Mouse (Mus musculus): ENCODE measurements at regions not wholly inside any gene's neighbourhood (a gene's known extent, or its start where the extent isn't known, plus 50 kb on each side); places are given as distances from the start of the nearest gene placed in this dataset.

GRCm38 (mm10) chr10:37349261-37349660, 210.5 kb upstream of the Marcks start:
- TF ChIP-seq GABPA (IDR thresholded peaks at IDR 0.05; ENCODE audit: insufficient replicate concordance, low read depth, low read length) (no peak), ZKSCAN1 (IDR thresholded peaks at IDR 0.05; ENCODE audit: borderline replicate concordance, low read depth, low read length) (no peak), ELF1 (IDR thresholded peaks at IDR 0.05; ENCODE audit: low read depth, low read length) (no peak), RAD21 (IDR thresholded peaks at IDR 0.05; ENCODE audit: low read depth, low read length) (no peak), NRF1 (IDR thresholded peaks at IDR 0.05; ENCODE audit: low read depth, low read length) (no peak), CTCF (conservative IDR thresholded peaks at IDR 0.05 in 1 of 2, IDR thresholded peaks at IDR 0.05 in 1 of 2; ENCODE audit: low read depth in 2 of 2, low read length in 2 of 2) (no peak)
- no peak overlapping the region for H3K27ac ChIP-seq (ENCODE audit: insufficient read depth, low read depth)
- no peak overlapping the region for H3K9ac ChIP-seq (ENCODE audit: insufficient read depth, low read depth)
- no peak overlapping the region for H3K4me3 ChIP-seq (replicated peaks in 1 of 3; ENCODE audit: low read depth in 2 of 3, low read length in 2 of 3, poor library complexity in 1 of 3)
- H3K9me3 ChIP-seq (replicated peaks; ENCODE audit: low read length), result no peaks in the 10 kb centered on the region
- in situ Hi-C loops (cut with MboI; ENCODE audit: low pct_ligation_motif_present, low pct_unique_long_range_greater_than_20kb, low sequenced_read_pairs), result no loop called here
- H3K4me1 ChIP-seq (ENCODE audit: control insufficient read depth in 1 of 2, insufficient read depth in 2 of 2), result peaks cover 0 to 8% of the 10 kb centered on the region in 2 experiments; a peak in 2 of 4 replicates
- DNase-seq (ENCODE audit: extremely low read depth), result no peak
- H3K36me3 ChIP-seq (replicated peaks in 1 of 2; ENCODE audit: control insufficient read depth in 1 of 2, insufficient read depth in 1 of 2, low read length in 1 of 2), result no peaks in the 10 kb centered on the region
- no peaks in the 10 kb centered on the region for H3K27me3 ChIP-seq (replicated peaks)
- H3K4me2 ChIP-seq (ENCODE audit: insufficient read depth, low read depth, poor library complexity, severe bottlenecking), result no peak overlapping the region
- dilution Hi-C loops (cut with MboI; ENCODE audit: extremely low pct_ligation_motif_present, extremely low pct_unique_long_range_greater_than_20kb, low sequenced_read_pairs), result no loop called here
- H3K79me2 ChIP-seq (replicated peaks; ENCODE audit: control insufficient read depth, extremely low read depth, insufficient read depth, poor library complexity, severe bottlenecking), result no peaks in the 10 kb centered on the region

- no peak for TF ChIP-seq CHD1 (IDR thresholded peaks at IDR 0.05; ENCODE audit: low read depth, low read length)
- no peak for TF ChIP-seq ELF1 (IDR thresholded peaks at IDR 0.05; ENCODE audit: low read depth, low read length)
- TF ChIP-seq CTCF (conservative IDR thresholded peaks at IDR 0.05 in 1 of 2, IDR thresholded peaks at IDR 0.05 in 1 of 2; ENCODE audit: low read depth in 2 of 2, low read length in 2 of 2), result no peak
- no peak for TF ChIP-seq ZC3H11A (IDR thresholded peaks at IDR 0.05; ENCODE audit: low read depth, low read length)
- no peak for TF ChIP-seq JUND (conservative IDR thresholded peaks at IDR 0.05; ENCODE audit: low read depth, low read length)
- no peak for TF ChIP-seq HCFC1 (IDR thresholded peaks at IDR 0.05; ENCODE audit: low read depth, low read length)
- no peak for TF ChIP-seq SIN3A (IDR thresholded peaks at IDR 0.05; ENCODE audit: low read length)
- no peak for TF ChIP-seq KAT2A (IDR thresholded peaks at IDR 0.05; ENCODE audit: insufficient replicate concordance, low read length)
- TF ChIP-seq UBTF (IDR thresholded peaks at IDR 0.05; ENCODE audit: low read depth, low read length), result no peak
- no peak for TF ChIP-seq RAD21 (IDR thresholded peaks at IDR 0.05; ENCODE audit: low read depth, low read length)
- no peak for TF ChIP-seq ZMIZ1 (IDR thresholded peaks at IDR 0.05; ENCODE audit: low read depth, low read length)
- no peak for TF ChIP-seq MAFK (IDR thresholded peaks at IDR 0.05; ENCODE audit: insufficient replicate concordance, low read length)
- TF ChIP-seq MAX (IDR thresholded peaks at IDR 0.05; ENCODE audit: low read length), result no peak
- TF ChIP-seq EP300 (IDR thresholded peaks at IDR 0.05; ENCODE audit: low read length), result no peak
- no peak for TF ChIP-seq JUN (IDR thresholded peaks at IDR 0.05; ENCODE audit: insufficient read depth, low read depth, low read length)
- TF ChIP-seq GABPA (IDR thresholded peaks at IDR 0.05; ENCODE audit: insufficient replicate concordance, low read depth, low read length), result no peak
- Histone ChIP-seq H3K4me1 (ENCODE audit: control insufficient read depth in 1 of 2, insufficient read depth in 2 of 2) (peaks cover 2 to 16% of the 10 kb centered on the region in 2 experiments; a peak in 3 of 4 replicates), H3K36me3 (replicated peaks in 1 of 2; ENCODE audit: control insufficient read depth in 1 of 2, insufficient read depth in 1 of 2, low read length in 1 of 2) (no peaks in the 10 kb centered on the region), H3K4me3 (replicated peaks in 1 of 3; ENCODE audit: low read depth in 2 of 3, low read length in 2 of 3, poor library complexity in 1 of 3) (no peak overlapping the region), H3K27me3 (replicated peaks) (no peaks in the 10 kb centered on the region), H3K9me3 (replicated peaks; ENCODE audit: low read length) (no peaks in the 10 kb centered on the region), H3K79me2 (replicated peaks; ENCODE audit: control insufficient read depth, extremely low read depth, insufficient read depth, poor library complexity, severe bottlenecking) (no peaks in the 10 kb centered on the region), H3K4me2 (ENCODE audit: insufficient read depth, low read depth, poor library complexity, severe bottlenecking) (no peak overlapping the region), H3K27ac (ENCODE audit: insufficient read depth, low read depth) (no peak overlapping the region), H3K9ac (ENCODE audit: insufficient read depth, low read depth) (no peak overlapping the region)
- dilution Hi-C loops (cut with MboI; ENCODE audit: extremely low pct_ligation_motif_present, extremely low pct_unique_long_range_greater_than_20kb, low sequenced_read_pairs) (no loop called here), in situ Hi-C loops (cut with MboI; ENCODE audit: low pct_ligation_motif_present, low pct_unique_long_range_greater_than_20kb, low sequenced_read_pairs) (no loop called here)
- DNase-seq (ENCODE audit: extremely low read depth), result no peak
Observed at GRCm38 (mm10) chr10:37348416-37348815, 209.7 kb upstream of the Marcks start.

All from CH12.LX (cell line).